Mouse (Mus musculus) CH12.LX (cell line): ENCODE results near the gene Taco1. TPM values are rescaled to one million over a fixed set of nuclear protein-coding genes. Genes with fewer than 3 reads are reported as not detected.

Experiments used
- DNase-seq: peaks from one replicate; pipeline ENCODE4 v3.0.0-alpha.2; 2013; ENCODE audit errors: extremely low read depth
- H3K27ac ChIP-seq: 2 replicates; pipeline ENCODE4 v1.5.1; 2012; ENCODE audit warnings: low read depth, mild to moderate bottlenecking, control low read depth, moderate library complexity; ENCODE audit not compliant: insufficient read depth
- H3K27me3 ChIP-seq: replicated peaks from 2 replicates; pipeline ENCODE3; 2012; ENCODE audit warnings: inconsistent platforms
- H3K36me3 ChIP-seq, 2 experiments: replicated peaks in 1 of 2; 2 replicates each; pipeline versions ENCODE3 to v1.6.1; 2012; ENCODE audit warnings: inconsistent platforms in 1 of 2, low read length in 1 of 2, mild to moderate bottlenecking in 1 of 2, mixed read lengths in 1 of 2, moderate library complexity in 1 of 2; ENCODE audit not compliant: control insufficient read depth in 1 of 2, insufficient read depth in 1 of 2
- H3K4me1 ChIP-seq, 2 experiments: 2 replicates each; pipeline ENCODE4 v1.6.1; 2012; ENCODE audit warnings: inconsistent platforms in 1 of 2, moderate library complexity in 1 of 2; ENCODE audit not compliant: insufficient read depth in 2 of 2, control insufficient read depth in 1 of 2
- H3K4me2 ChIP-seq: 2 replicates; pipeline ENCODE4 v1.6.1; 2012; ENCODE audit warnings: low read depth, mild to moderate bottlenecking, control low read depth; ENCODE audit not compliant: poor library complexity, insufficient read depth, severe bottlenecking
- H3K4me3 ChIP-seq, 3 experiments: fragments of 150-350 bp in 1 of 3; sonication (generic) in 1 of 3; replicated peaks in 1 of 3; 2 replicates each; pipeline versions ENCODE3 to v1.5.1; 2011 to 2012; ENCODE audit warnings: low read depth in 2 of 3, low read length in 2 of 3, mild to moderate bottlenecking in 2 of 3, moderate library complexity in 2 of 3, control low read depth in 1 of 3, improper control_type of control experiment in 1 of 3, inconsistent platforms in 1 of 3, mixed read lengths in 1 of 3; ENCODE audit not compliant: poor library complexity in 1 of 3
- H3K79me2 ChIP-seq: replicated peaks from 2 replicates; pipeline ENCODE4 v1.6.1; 2012; ENCODE audit warnings: mild to moderate bottlenecking, moderate library complexity; ENCODE audit not compliant: control insufficient read depth, poor library complexity, insufficient read depth, severe bottlenecking; ENCODE audit errors: extremely low read depth
- H3K9ac ChIP-seq: 2 replicates; pipeline ENCODE4 v1.6.1; 2012; ENCODE audit warnings: low read depth, mild to moderate bottlenecking, control low read depth, moderate library complexity; ENCODE audit not compliant: insufficient read depth
- H3K9me3 ChIP-seq: replicated peaks from 2 replicates; pipeline ENCODE3; 2012; ENCODE audit warnings: low read length, inconsistent platforms, mixed read lengths
- BHLHE40 ChIP-seq: IDR thresholded peaks from 2 replicates; pipeline ENCODE4 v1.6.1; 2011; ENCODE audit warnings: mild to moderate bottlenecking, low read depth, low read length, improper control_type of control experiment
- CHD1 ChIP-seq: IDR thresholded peaks from 2 replicates; pipeline ENCODE4 v1.6.1; 2012; ENCODE audit warnings: low read depth, low read length, improper control_type of control experiment, inconsistent platforms
- CHD2 ChIP-seq: IDR thresholded peaks from 2 replicates; pipeline ENCODE4 v1.6.1; 2011; ENCODE audit warnings: low read length, improper control_type of control experiment
- CTCF ChIP-seq, 2 experiments: IDR thresholded peaks in 1 of 2; conservative IDR thresholded peaks in 1 of 2; 2 replicates each; pipeline ENCODE4 v1.5.1; 2011 to 2012; ENCODE audit warnings: low read depth in 2 of 2, low read length in 2 of 2, improper control_type of control experiment in 1 of 2, inconsistent platforms in 1 of 2, mild to moderate bottlenecking in 1 of 2, moderate library complexity in 1 of 2
- E2F4 ChIP-seq: IDR thresholded peaks from 2 replicates; pipeline ENCODE4 v1.6.1; 2011; ENCODE audit warnings: low read depth, low read length, improper control_type of control experiment; ENCODE audit not compliant: insufficient replicate concordance
- ETS1 ChIP-seq: conservative IDR thresholded peaks from 2 replicates; pipeline ENCODE4 v1.6.1; 2012; ENCODE audit warnings: low read depth, mild to moderate bottlenecking, inconsistent platforms, low read length, improper control_type of control experiment, moderate library complexity
- GABPA ChIP-seq: IDR thresholded peaks from 2 replicates; pipeline ENCODE4 v1.6.1; 2012; ENCODE audit warnings: low read depth, low read length, improper control_type of control experiment, inconsistent platforms; ENCODE audit not compliant: insufficient replicate concordance
- HCFC1 ChIP-seq: IDR thresholded peaks from 2 replicates; pipeline ENCODE4 v1.6.1; 2012; ENCODE audit warnings: low read depth, mild to moderate bottlenecking, inconsistent platforms, low read length, improper control_type of control experiment
- IRF4 ChIP-seq: IDR thresholded peaks from 2 replicates; pipeline ENCODE4 v1.6.1; 2014; ENCODE audit warnings: low read depth, mild to moderate bottlenecking, inconsistent platforms, low read length, improper control_type of control experiment
- JUND ChIP-seq: conservative IDR thresholded peaks from 2 replicates; pipeline ENCODE4 v1.6.1; 2011; ENCODE audit warnings: low read depth, low read length, improper control_type of control experiment
- KAT2A ChIP-seq: IDR thresholded peaks from 2 replicates; pipeline ENCODE4 v1.6.1; 2012; ENCODE audit warnings: low read length, improper control_type of control experiment, inconsistent platforms; ENCODE audit not compliant: insufficient replicate concordance
- MAZ ChIP-seq: IDR thresholded peaks from 2 replicates; pipeline ENCODE4 v1.6.1; 2012; ENCODE audit warnings: low read depth, mild to moderate bottlenecking, inconsistent platforms, low read length, improper control_type of control experiment, moderate library complexity
- MXI1 ChIP-seq: IDR thresholded peaks from 2 replicates; pipeline ENCODE4 v1.6.1; 2011; ENCODE audit warnings: mild to moderate bottlenecking, low read depth, low read length, improper control_type of control experiment
- MYC ChIP-seq: IDR thresholded peaks from 2 replicates; pipeline ENCODE4 v1.6.1; 2011; ENCODE audit warnings: low read depth, mild to moderate bottlenecking, improper control_type of control experiment, low read length
- NELFE ChIP-seq: IDR thresholded peaks from 2 replicates; pipeline ENCODE4 v1.6.1; 2011; ENCODE audit warnings: low read depth, low read length, improper control_type of control experiment
- PAX5 ChIP-seq: IDR thresholded peaks from 2 replicates; pipeline ENCODE4 v1.6.1; 2012; ENCODE audit warnings: low read length, inconsistent platforms, mixed read lengths
- POLR2A ChIP-seq: IDR thresholded peaks from 2 replicates; pipeline ENCODE4 v1.6.1; 2011; ENCODE audit warnings: low read depth, mild to moderate bottlenecking, improper control_type of control experiment, low read length
- RAD21 ChIP-seq: IDR thresholded peaks from 2 replicates; pipeline ENCODE4 v1.6.1; 2011; ENCODE audit warnings: low read depth, mild to moderate bottlenecking, low read length, improper control_type of control experiment, moderate library complexity
- RCOR1 ChIP-seq: conservative IDR thresholded peaks from 2 replicates; pipeline ENCODE4 v1.6.1; 2012; ENCODE audit warnings: low read depth, mild to moderate bottlenecking, inconsistent platforms, low read length, improper control_type of control experiment
- TBP ChIP-seq: conservative IDR thresholded peaks from 2 replicates; pipeline ENCODE4 v1.6.1; 2011; ENCODE audit warnings: low read depth, low read length, improper control_type of control experiment
- TCF12 ChIP-seq: IDR thresholded peaks from 2 replicates; pipeline ENCODE4 v1.6.1; 2014; ENCODE audit warnings: low read depth, mild to moderate bottlenecking, inconsistent platforms, low read length, improper control_type of control experiment
- UBTF ChIP-seq: IDR thresholded peaks from 2 replicates; pipeline ENCODE4 v1.6.1; 2012; ENCODE audit warnings: low read depth, mild to moderate bottlenecking, inconsistent platforms, low read length, improper control_type of control experiment, moderate library complexity
- USF2 ChIP-seq: conservative IDR thresholded peaks from 2 replicates; pipeline ENCODE4 v1.6.1; 2011; ENCODE audit warnings: low read depth, low read length, improper control_type of control experiment
- ZC3H11A ChIP-seq: IDR thresholded peaks from 2 replicates; pipeline ENCODE4 v1.6.1; 2012; ENCODE audit warnings: low read depth, mild to moderate bottlenecking, inconsistent platforms, low read length, improper control_type of control experiment
- ZKSCAN1 ChIP-seq: IDR thresholded peaks from 2 replicates; pipeline ENCODE4 v1.6.1; 2012; ENCODE audit warnings: low read depth, inconsistent platforms, low read length, improper control_type of control experiment, borderline replicate concordance
- ZMIZ1 ChIP-seq: IDR thresholded peaks from 2 replicates; pipeline ENCODE4 v1.6.1; 2012; ENCODE audit warnings: low read depth, mild to moderate bottlenecking, inconsistent platforms, low read length, improper control_type of control experiment
- ZNF384 ChIP-seq: IDR thresholded peaks from 2 replicates; pipeline ENCODE4 v1.6.1; 2012; ENCODE audit warnings: low read depth, low read length, improper control_type of control experiment, inconsistent platforms
- dilution Hi-C: fragments of 300-500 bp; cut with MboI; formaldehyde crosslinking; loops from 2 replicates; pipeline ENCODE4 v1.14.3; 2020; ENCODE audit warnings: low sequenced_read_pairs; ENCODE audit not compliant: extremely low pct_unique_long_range_greater_than_20kb, extremely low pct_ligation_motif_present
- in situ Hi-C: fragments of 300-500 bp; cut with MboI; formaldehyde crosslinking; loops from 3 replicates; pipeline ENCODE4 v1.14.3; 2019; ENCODE audit warnings: low sequenced_read_pairs, low pct_ligation_motif_present, low pct_unique_long_range_greater_than_20kb, mixed read lengths
- polyA plus RNA-seq: library from polyadenylated mRNA; unstranded; fragments of >175 nt; gene quantifications from 2 replicates; pipeline ENCODE4 v1.2.1, GENCODE M21; 2012; ENCODE audit warnings: low read depth; ENCODE audit not compliant: insufficient read length
- total RNA-seq, 2 experiments: library from RNA; depleted of rRNA; stranded (reverse); fragments of 300-350 nt in 1 of 2; fragments of >200 nt in 1 of 2; gene quantifications; 2 replicates each; pipeline ENCODE4 v1.2.3; 2012 to 2014

Taco1 gene
- total and polyA plus RNA-seq, 3 experiments: 30.8 to 35.8 (median 32.6) TPM

DNA sequence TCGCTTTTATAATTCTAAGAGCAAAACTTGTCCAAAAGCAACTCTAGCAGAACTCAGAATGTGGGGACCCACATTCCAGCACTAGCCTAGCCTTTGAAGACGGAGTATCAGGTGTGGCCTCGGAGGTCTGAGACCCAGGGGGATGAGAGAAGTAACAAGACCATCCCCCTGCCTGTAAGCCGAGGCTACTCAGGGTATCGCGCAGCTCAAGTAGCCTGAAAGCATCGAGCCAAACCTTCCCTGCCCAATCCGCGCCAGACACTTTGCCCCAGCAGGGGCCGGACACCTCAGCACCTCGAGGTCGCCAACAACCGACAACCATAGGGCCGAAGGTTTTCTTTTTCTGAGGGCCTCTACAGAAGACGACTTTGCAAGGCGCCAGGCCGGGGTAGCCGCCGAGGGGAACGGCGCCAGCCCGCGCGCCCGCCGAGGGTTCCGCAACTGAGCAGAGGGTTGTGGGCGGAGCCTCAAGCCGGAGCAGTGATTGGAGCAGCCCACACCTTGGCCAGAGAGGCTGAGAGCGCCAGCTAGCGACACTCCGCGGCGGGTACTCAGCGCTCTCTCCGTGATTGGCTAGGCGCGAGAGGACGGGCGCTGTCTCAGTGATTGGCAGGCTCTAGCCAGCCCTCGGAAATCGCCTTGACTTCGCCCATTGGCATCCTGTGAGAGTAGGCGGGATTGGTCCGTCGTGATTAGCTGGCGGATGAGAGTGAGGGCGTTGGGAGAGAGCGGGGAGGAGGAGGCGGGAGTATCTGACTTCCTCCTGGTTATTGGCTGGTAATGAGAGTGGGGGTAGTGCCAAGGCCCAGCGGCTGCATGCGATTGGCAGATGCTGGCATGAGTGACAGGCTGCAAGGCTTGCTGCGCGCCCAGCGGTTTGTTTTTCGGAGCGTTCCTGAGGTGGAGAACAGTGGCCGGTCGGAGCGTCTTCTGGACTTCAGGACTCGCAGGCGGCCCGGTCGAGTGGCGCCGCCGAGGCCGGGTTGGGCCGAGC lies 18.1 kb downstream of the Taco1 start, which contains the start of gene Map3k3 (continued):
- peak; percentile 97 for TF ChIP-seq POLR2A
- TF ChIP-seq, all 38 proteins: peak for 21

DNA sequence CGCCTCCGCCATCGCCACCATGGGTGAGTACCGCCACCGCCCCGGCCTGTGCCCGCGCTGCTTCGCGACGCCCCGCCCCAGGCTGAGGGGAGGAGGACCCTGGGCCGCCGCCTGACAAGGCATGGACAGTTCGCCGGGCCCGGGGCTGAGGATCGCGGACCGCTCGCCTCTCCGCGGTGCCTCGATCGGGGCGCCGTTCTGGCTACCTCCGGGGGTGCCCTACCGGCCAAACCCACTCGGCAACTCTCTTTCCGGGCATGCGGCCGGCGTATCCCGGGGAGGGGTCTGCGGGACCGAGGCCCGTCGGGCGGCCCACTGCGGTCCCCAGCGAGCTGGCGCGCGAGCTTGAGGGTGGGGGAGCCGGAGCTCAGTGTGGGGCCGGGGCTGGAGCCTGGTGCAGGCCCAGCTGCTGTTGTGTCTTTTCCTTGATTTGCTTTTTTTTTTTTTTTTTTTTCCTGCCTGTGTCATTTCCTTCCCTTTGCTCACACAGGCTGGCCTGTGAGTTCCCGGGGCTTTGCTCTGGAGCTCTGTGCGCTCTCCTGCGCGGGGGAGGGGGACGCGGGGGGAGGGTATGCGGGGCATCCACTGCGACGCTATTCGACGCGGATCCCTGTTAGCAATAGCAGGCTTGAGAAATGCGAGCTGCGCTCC lies 19.2 kb downstream of the Taco1 start:
- in situ Hi-C loops (loop anchor here (5.0 kb wide), 1 partner anchor 47 kb away; no protein-coding TSS in a partner anchor), dilution Hi-C loops (no loop called here)
- no peaks in the 10 kb centered on the region for H3K9me3 ChIP-seq
- H3K79me2 ChIP-seq: peaks cover 33% of the 10 kb centered on the region
- H3K27ac ChIP-seq: peak overlapping the region; percentile 74
- peak overlapping the region; percentile 44 to 91 (median 85) for H3K4me3 ChIP-seq
- H3K27me3 ChIP-seq: no peaks in the 10 kb centered on the region
- H3K36me3 ChIP-seq: peaks cover 0 to 3% of the 10 kb centered on the region in 2 experiments
- TF ChIP-seq ZC3H11A: no peak
- TF ChIP-seq POLR2A: peak; percentile 55; the same call in 1 of the 2 replicates
- TF ChIP-seq GABPA: no peak
- TF ChIP-seq UBTF: peak; percentile 97
- TF ChIP-seq USF2: no peak
- TF ChIP-seq CTCF (conservative IDR thresholded peaks at IDR 0.05 in 1 of 2, IDR thresholded peaks at IDR 0.05 in 1 of 2; ENCODE audit: low read depth in 2 of 2, low read length in 2 of 2): no peak
- TF ChIP-seq MAZ: peak; percentile 36; the same call in 1 of the 2 replicates
- TF ChIP-seq CHD1: no peak
- TF ChIP-seq JUND: no peak
- TF ChIP-seq RAD21: no peak
- peak; percentile 54; the same call in 1 of the 2 replicates for TF ChIP-seq CHD2
- TF ChIP-seq HCFC1: no peak
- no peak for TF ChIP-seq TBP
- TF ChIP-seq KAT2A: no peak
- TF ChIP-seq IRF4: no peak
- TF ChIP-seq ZKSCAN1: no peak
- no peak for TF ChIP-seq MYC
- TF ChIP-seq NELFE: no peak
- TF ChIP-seq MXI1: peak; percentile 78; the same call in 1 of the 2 replicates
- no peak for TF ChIP-seq ETS1
- no peak for TF ChIP-seq RCOR1
- TF ChIP-seq PAX5: no peak
- peak; percentile 66; the same call in 1 of the 2 replicates for TF ChIP-seq ZNF384
- no peak for TF ChIP-seq BHLHE40
- TF ChIP-seq TCF12: peak; percentile 21; the same call in 1 of the 2 replicates
- no peak for TF ChIP-seq E2F4
- TF ChIP-seq ZMIZ1: no peak
- H3K9ac ChIP-seq: peak overlapping the region; percentile 83
- H3K4me2 ChIP-seq: peak overlapping the region; percentile 72
- peak; percentile 70 for DNase-seq
- H3K4me1 ChIP-seq: peaks cover 0 to 19% of the 10 kb centered on the region in 2 experiments; a peak in 2 of 4 replicates
